Mouse (Mus musculus) heart, postnatal 4 days (tissue): ENCODE results near the gene Vcan. TPM values are rescaled to one million over a fixed set of nuclear protein-coding genes. Genes with fewer than 3 reads are reported as not detected.

Experiments
- total RNA-seq, 2 experiments: library from RNA; stranded (reverse); gene quantifications; 2 replicates each; pipeline ENCODE4 v1.2.3; 2021

Vcan gene
- total RNA-seq, 2 experiments from 2014 or later = 83.8 to 84.4 TPM

Other genes with a start within 250 kb of the Vcan start
- 1 to 10 TPM in 1 of 2 experiments, under 1 TPM in 1; 0.81 to 1.8 TPM for gene Hapln1, start 202.7 kb downstream of the Vcan start, total RNA-seq